In the genomic region with DNA sequence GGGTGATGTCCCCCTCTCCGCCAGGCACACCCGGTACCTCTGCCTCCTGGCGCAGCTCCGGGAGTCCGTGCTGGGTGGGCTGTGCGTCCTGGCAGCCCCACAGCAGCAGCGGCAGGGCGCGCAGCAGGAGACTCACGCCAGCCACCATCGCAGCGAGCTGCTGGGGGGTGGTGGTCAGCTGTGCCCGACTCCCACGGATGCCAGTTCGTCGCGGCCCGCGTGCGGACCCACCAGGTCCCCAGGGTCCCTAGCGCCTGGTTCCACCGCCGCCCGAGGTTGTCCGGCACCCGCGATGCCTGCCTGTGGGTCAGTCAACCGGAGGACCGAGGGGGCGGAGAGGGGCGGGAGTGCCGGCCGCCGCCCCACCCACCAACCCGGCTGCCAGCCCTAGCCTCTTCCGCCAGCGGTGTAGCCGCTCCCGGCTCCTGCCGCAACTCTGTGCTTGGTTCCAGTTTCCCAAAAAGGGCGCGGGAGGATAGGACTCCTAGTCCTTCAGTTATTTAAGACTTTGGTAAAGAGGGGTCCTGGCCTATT, we compare ENCODE assay signal across 8 mouse cellular contexts. TPM values are rescaled to one million over a fixed set of nuclear protein-coding genes. Genes with fewer than 3 reads are reported as not detected.
DNase-seq lines count a peak whose midpoint lies in the region; ATAC-seq and TF ChIP-seq lines count a peak whose summit lies in the region.

A gene (minus strand): TSS at position 361 of the 534 bp plus-strand sequence.

- H3K4me2 ChIP-seq in hindbrain, embryonic 13.5 days = peak within 1 kb of the TSS; percentile 97
- H3K4me2 ChIP-seq in midbrain, embryonic 14.5 days (ENCODE audit: low read length) = peak within 1 kb of the TSS; percentile 96

- peak; percentile 51 for DNase-seq in gastrocnemius, adult 18-20 months (ENCODE audit: low spot score)
- DNase-seq in liver = peak; percentile 32
- peak; percentile 49 for DNase-seq in midbrain, embryonic 14.5 days

- ATAC-seq in erythroblast, adult 5-6 weeks (replicated peaks; ENCODE audit: low FRiP score, poor library complexity, severe bottlenecking) = no peak
- ATAC-seq in hindbrain, embryonic 13.5 days (ENCODE audit: low FRiP score) = no peak
- ATAC-seq in midbrain, embryonic 14.5 days (ENCODE audit: low FRiP score, low TSS enrichment) = no peak
- no peak for ATAC-seq in monocyte, adult 5-6 weeks (replicated peaks; ENCODE audit: insufficient number of reproducible peaks, low FRiP score, low TSS enrichment, poor library complexity, severe bottlenecking)

- under 1% methylated on average over 42 of the region's 42 CpGs for WGBS in bone marrow, adult 2 months
- WGBS in hindbrain, embryonic 13.5 days = 0% methylated on average over 40 of the region's 42 CpGs
- WGBS in midbrain, embryonic 14.5 days = under 1% methylated on average over 42 of the region's 42 CpGs

- TF ChIP-seq CTCF in bone marrow, adult 2 months (IDR thresholded peaks at IDR 0.05; ENCODE audit: control insufficient read depth, insufficient read depth, low read length) = no peak

- peaks cover 82% of the 10 kb centered on the region for H3K27me3 ChIP-seq in erythroblast, embryonic 14.5 days (ENCODE audit: control insufficient read depth)
- H3K27me3 ChIP-seq in hindbrain, embryonic 13.5 days = peaks cover 57% of the 10 kb centered on the region
- peaks cover 33% of the 10 kb centered on the region for H3K27me3 ChIP-seq in midbrain, embryonic 14.5 days (ENCODE audit: control insufficient read depth, insufficient read depth, low read length)

- H3K4me1 ChIP-seq in erythroblast, embryonic 14.5 days (ENCODE audit: control insufficient read depth) = peaks cover 4% of the 10 kb centered on the region
- H3K4me1 ChIP-seq in bone marrow, adult 2 months (ENCODE audit: control insufficient read depth, insufficient read depth, low read length) = peaks cover 1% of the 10 kb centered on the region; the same call in 1 of the 2 replicates
- peaks cover 35% of the 10 kb centered on the region for H3K4me1 ChIP-seq in hindbrain, embryonic 13.5 days (replicated peaks)
- H3K4me1 ChIP-seq in midbrain, embryonic 14.5 days (ENCODE audit: control insufficient read depth, insufficient read depth, low read length) = peaks cover 15% of the 10 kb centered on the region; the same call in 1 of the 2 replicates

- H3K9ac ChIP-seq in hindbrain, embryonic 13.5 days = peak within 1 kb of the TSS; percentile 81
- H3K9ac ChIP-seq in midbrain, embryonic 14.5 days (replicated peaks; ENCODE audit: low read length) = peak within 1 kb of the TSS; percentile 66

- TF ChIP-seq POLR2A in bone marrow, adult 2 months (IDR thresholded peaks at IDR 0.05; ENCODE audit: borderline replicate concordance, control insufficient read depth, low read depth, low read length) = no peak

- peak within 1 kb of the TSS; percentile 49 for H3K4me3 ChIP-seq in erythroblast, embryonic 14.5 days (replicated peaks)
- H3K4me3 ChIP-seq in bone marrow, adult 2 months (replicated peaks; ENCODE audit: control insufficient read depth, low read depth, low read length) = peak within 1 kb of the TSS; percentile 54
- peak within 1 kb of the TSS; percentile 60 for H3K4me3 ChIP-seq in hindbrain, embryonic 13.5 days
- H3K4me3 ChIP-seq in midbrain, embryonic 14.5 days (replicated peaks; ENCODE audit: low read depth, low read length) = peak within 1 kb of the TSS; percentile 55

- no peak within 1 kb of the TSS for H3K27ac ChIP-seq in bone marrow, adult 2 months (ENCODE audit: control insufficient read depth, insufficient read depth, low read depth, low read length, poor library complexity)
- no peak within 1 kb of the TSS for H3K27ac ChIP-seq in hindbrain, embryonic 13.5 days
- no peak within 1 kb of the TSS for H3K27ac ChIP-seq in midbrain, embryonic 14.5 days (replicated peaks; ENCODE audit: low read depth, low read length)

- H3K9me3 ChIP-seq in erythroblast, embryonic 14.5 days (ENCODE audit: control insufficient read depth, low read length) = no peaks in the 10 kb centered on the region; the same call in 1 of the 2 replicates
- no peaks in the 10 kb centered on the region for H3K9me3 ChIP-seq in hindbrain, embryonic 13.5 days
- no peaks in the 10 kb centered on the region for H3K9me3 ChIP-seq in midbrain, embryonic 14.5 days (ENCODE audit: control insufficient read depth, low read length)

- no peaks in the 10 kb centered on the region for H3K36me3 ChIP-seq in erythroblast, embryonic 14.5 days (ENCODE audit: control insufficient read depth)
- H3K36me3 ChIP-seq in hindbrain, embryonic 13.5 days = no peaks in the 10 kb centered on the region
- H3K36me3 ChIP-seq in midbrain, embryonic 14.5 days (ENCODE audit: control insufficient read depth, insufficient read depth, low read length) = no peaks in the 10 kb centered on the region

RNA-seq across cellular contexts. Expression of the gene that starts here (rescaled TPM):
- not detected in 2 replicates for polyA plus RNA-seq in erythroblast, embryonic 14.5 days (2012)
- 0.63 TPM in 1 of 2 replicates, not detected in the other for total RNA-seq in erythroblast, adult 5-6 weeks (2015; ENCODE audit: low replicate concordance)
- 0.42 and 1.7 TPM in 2 replicates for total RNA-seq in erythroblast, adult 5-6 weeks (2017; ENCODE audit: low replicate concordance)
- 0.47 and 0.92 TPM in 2 replicates for polyA plus RNA-seq in bone marrow, adult 2 months (2011; ENCODE audit: insufficient read depth, insufficient read length, low replicate concordance, missing spikeins)
- total RNA-seq in gastrocnemius, adult 18-20 months (2021) = 1 to 10 TPM; 1.4 TPM
- 3.5 and 3.8 TPM in 2 replicates for polyA plus RNA-seq in hindbrain, embryonic 13.5 days (2015; fragmentation: Nextera tagmentation; extraction: Ambion mirVana)
- 1.6 and 2.7 TPM in 2 replicates for polyA plus RNA-seq in midbrain, embryonic 14.5 days (2014; fragmentation: Nextera tagmentation; extraction: Ambion mirVana)
- total RNA-seq in monocyte, adult 5-6 weeks (2017) = 0.39 to 0.75 TPM in 2 of 3 replicates, not detected in the other
